Mouse (Mus musculus) left cerebral cortex, postnatal 10 days (tissue): Measurements from ENCODE around the gene Higd1b. TPM values are rescaled to one million over a fixed set of nuclear protein-coding genes. Genes with fewer than 3 reads are reported as not detected.

Experiments
- DNase-seq, 2 experiments: peaks; one replicate each; pipeline ENCODE4 v3.0.0; 2021 to 2022; ENCODE audit warnings: low spot score in 2 of 2, mixed read lengths in 1 of 2; ENCODE audit errors: extremely low spot score in 1 of 2
- intact Hi-C: fragments of 180-260 bp; cut with DNase I; formaldehyde crosslinking; loops from one replicate; pipeline ENCODE4 v1.15.1; 2025
- total RNA-seq, 2 experiments: library from RNA; stranded (reverse); gene quantifications; 2 replicates each; pipeline ENCODE4 v1.2.3; 2021

Higd1b gene
- 1 to 10 TPM; 7.9 to 8.1 TPM for total RNA-seq

GRCm38 (mm10) chr11:102835549-102835948 lies at the start of gene Higd1b:
Higd1b (plus strand) TSS chr11:102835849.
- intact Hi-C loops, result no loop called here

GRCm38 (mm10) chr11:102787688-102788177 lies 47.9 kb upstream of the Higd1b start:
- intact Hi-C loops, result no loop called here
- no peak for DNase-seq

More at GRCm38 (mm10) chr11:102835549-102835948, at the start of gene Higd1b:
- DNase-seq, result no peak

- no peak for DNase-seq
- intact Hi-C loops, result no loop called here
These were observed 43.8 kb upstream of the Higd1b start for GRCm38 (mm10) chr11:102791682-102792445.

- intact Hi-C loops, result no loop called here
These were observed 41.5 kb upstream of the Higd1b start for GRCm38 (mm10) chr11:102794157-102794556.

GRCm38 (mm10) chr11:102803453-102803852 lies 32.2 kb upstream of the Higd1b start:
- intact Hi-C loops, result no loop called here
- DNase-seq, result no peak

More at GRCm38 (mm10) chr11:102794157-102794556, 41.5 kb upstream of the Higd1b start:
- no peak for DNase-seq

GRCm38 (mm10) chr11:102808246-102808645 lies 27.4 kb upstream of the Higd1b start:
- no peak for DNase-seq
- intact Hi-C loops, result no loop called here

GRCm38 (mm10) chr11:102810721-102811485 lies 24.7 kb upstream of the Higd1b start:
- intact Hi-C loops, result no loop called here
- DNase-seq, result peak in 1 of 2 experiments; percentile 67

GRCm38 (mm10) chr11:102814881-102815280 lies 20.8 kb upstream of the Higd1b start:
- intact Hi-C loops, result loop anchor here (5.0 kb wide), 1 partner anchor 38 kb away; no protein-coding TSS in a partner anchor

GRCm38 (mm10) chr11:102818121-102819020 lies 17.3 kb upstream of the Higd1b start:
- peak in 1 of 2 experiments; percentile 64 for DNase-seq
- intact Hi-C loops, result loop anchor here (5.0 kb wide), 1 partner anchor 41 kb away; no protein-coding TSS in a partner anchor

More at GRCm38 (mm10) chr11:102814881-102815280, 20.8 kb upstream of the Higd1b start:
- no peak for DNase-seq

- DNase-seq, result peak in 1 of 2 experiments; percentile 87
- intact Hi-C loops, result loop anchor here (5.0 kb wide), 1 partner anchor 42 kb away; no protein-coding TSS in a partner anchor
These were observed 16.4 kb upstream of the Higd1b start, which contains the start of gene Gjc1 for GRCm38 (mm10) chr11:102819021-102819782. Gjc1 (minus strand) TSS chr11:102819700.

- intact Hi-C loops, result loop anchor here (5.0 kb wide), 1 partner anchor 43 kb away; no protein-coding TSS in a partner anchor
- no peak for DNase-seq
These were observed 15.8 kb upstream of the Higd1b start for GRCm38 (mm10) chr11:102819783-102820385.

- DNase-seq, result peak in 1 of 2 experiments; percentile 21
- intact Hi-C loops, result no loop called here
These were observed 15.2 kb upstream of the Higd1b start for GRCm38 (mm10) chr11:102820432-102820831.

GRCm38 (mm10) chr11:102821231-102821630 lies 14.4 kb upstream of the Higd1b start:
- peak in 1 of 2 experiments; percentile 32 for DNase-seq
- intact Hi-C loops, result no loop called here

- intact Hi-C loops, result no loop called here
- no peak for DNase-seq
These were observed 9.2 kb upstream of the Higd1b start for GRCm38 (mm10) chr11:102826476-102826875.

GRCm38 (mm10) chr11:102827097-102827496 lies 8.6 kb upstream of the Higd1b start:
- DNase-seq, result peak in 1 of 2 experiments; percentile 36
- intact Hi-C loops, result no loop called here

GRCm38 (mm10) chr11:102830276-102830675 lies 5.4 kb upstream of the Higd1b start:
- intact Hi-C loops, result no loop called here
- no peak for DNase-seq

- DNase-seq, result no peak
- intact Hi-C loops, result no loop called here
These were observed 2.9 kb upstream of the Higd1b start for GRCm38 (mm10) chr11:102832700-102833297.
